Mouse (Mus musculus) myocyte (in vitro differentiated cells): ENCODE data around the gene Pskh1. TPM values are rescaled to one million over a fixed set of nuclear protein-coding genes. Genes with fewer than 3 reads are reported as not detected.

Source experiments
- H3K27me3 ChIP-seq: one replicate; pipeline ENCODE4 v1.6.1; 2011; ENCODE audit not compliant: control insufficient read depth, insufficient read depth, insufficient read length
- H3K36me3 ChIP-seq: one replicate; pipeline ENCODE4 v1.6.1; 2011; ENCODE audit not compliant: control insufficient read depth, insufficient read depth
- H3K4me2 ChIP-seq: one replicate; pipeline ENCODE4 v1.6.1; 2011; ENCODE audit warnings: low read depth, control low read depth
- H3K4me3 ChIP-seq: one replicate; pipeline ENCODE4 v1.5.1; 2011; ENCODE audit warnings: mild to moderate bottlenecking, control low read depth, moderate library complexity
- H3K79me2 ChIP-seq: one replicate; pipeline ENCODE4 v1.6.1; 2011; ENCODE audit not compliant: control insufficient read depth, insufficient read depth
- H3ac ChIP-seq: one replicate; pipeline ENCODE4 v1.6.1; 2011; ENCODE audit not compliant: control insufficient read depth, insufficient read length
- CEBPB ChIP-seq: IDR thresholded peaks from 2 replicates; pipeline ENCODE4 v1.6.1; 2011; ENCODE audit warnings: mild to moderate bottlenecking, moderate library complexity; ENCODE audit not compliant: poor library complexity, insufficient read depth, severe bottlenecking
- E2F4 ChIP-seq: IDR thresholded peaks from one replicate; pipeline ENCODE4 v1.6.1; 2011; ENCODE audit warnings: mild to moderate bottlenecking, control low read depth, moderate library complexity; ENCODE audit not compliant: insufficient read depth
- MAX ChIP-seq: IDR thresholded peaks from one replicate; pipeline ENCODE4 v1.6.1; 2011; ENCODE audit warnings: low read depth, mild to moderate bottlenecking, control low read depth
- MYOD1 ChIP-seq, 3 experiments: IDR thresholded peaks; one replicate each; pipeline ENCODE4 v1.6.1; 2011; ENCODE audit warnings: control low read depth in 2 of 3, low read depth in 2 of 3, mild to moderate bottlenecking in 2 of 3, moderate library complexity in 1 of 3; ENCODE audit not compliant: insufficient read length in 2 of 3, control insufficient read depth in 1 of 3
- MYOG ChIP-seq, 3 experiments: IDR thresholded peaks; one replicate each; pipeline ENCODE4 v1.6.1; 2011; ENCODE audit warnings: control low read depth in 2 of 3, low read depth in 2 of 3, mild to moderate bottlenecking in 2 of 3; ENCODE audit not compliant: insufficient read length in 2 of 3, control insufficient read depth in 1 of 3, insufficient read depth in 1 of 3
- POLR2A ChIP-seq: IDR thresholded peaks from one replicate; pipeline ENCODE4 v1.6.1; 2011; ENCODE audit warnings: low read depth, mild to moderate bottlenecking, control low read depth, moderate library complexity; ENCODE audit not compliant: insufficient read length
- POLR2AphosphoS2 ChIP-seq: IDR thresholded peaks from one replicate; pipeline ENCODE4 v1.6.1; 2011; ENCODE audit warnings: low read depth, control low read depth; ENCODE audit not compliant: insufficient read length
- REST ChIP-seq: IDR thresholded peaks from one replicate; pipeline ENCODE4 v1.6.1; 2011; ENCODE audit warnings: mild to moderate bottlenecking, control low read depth, moderate library complexity; ENCODE audit not compliant: insufficient read depth, insufficient read length
- SRF ChIP-seq: IDR thresholded peaks from one replicate; pipeline ENCODE4 v1.6.1; 2011; ENCODE audit warnings: low read depth; ENCODE audit not compliant: control insufficient read depth, insufficient read length
- TCF12 ChIP-seq: IDR thresholded peaks from one replicate; pipeline ENCODE4 v1.6.1; 2011; ENCODE audit warnings: mild to moderate bottlenecking, control low read depth; ENCODE audit not compliant: poor library complexity, insufficient read depth, severe bottlenecking
- TCF3 ChIP-seq: IDR thresholded peaks from one replicate; pipeline ENCODE4 v1.6.1; 2011; ENCODE audit warnings: low read depth, control low read depth; ENCODE audit not compliant: insufficient read length
- USF1 ChIP-seq: IDR thresholded peaks from one replicate; pipeline ENCODE4 v1.6.1; 2011; ENCODE audit warnings: low read depth, mild to moderate bottlenecking, control low read depth, moderate library complexity
- polyA plus RNA-seq: library from polyadenylated mRNA; unstranded; fragments of >200 nt; fragmentation: generic; extraction: Trizol; gene quantifications from one replicate; pipeline ENCODE4 v1.2.1, GENCODE M21; 2012; ENCODE audit warnings: missing spikeins

Pskh1 gene
- polyA plus RNA-seq, 1 experiment = 16.1 TPM

- TF ChIP-seq USF1 (no peak), MYOG (IDR thresholded peaks at IDR 0.05; ENCODE audit: control insufficient read depth in 1 of 3, insufficient read depth in 1 of 3, insufficient read length in 2 of 3, low read depth in 2 of 3) (no peak), POLR2AphosphoS2 (peak; percentile 37), REST (no peak), TCF3 (no peak), MYOD1 (IDR thresholded peaks at IDR 0.05; ENCODE audit: control insufficient read depth in 1 of 3, insufficient read length in 2 of 3, low read depth in 2 of 3) (no peak)
- no peaks in the 10 kb centered on the region for H3K27me3 ChIP-seq
Observed at GRCm38 (mm10) chr8:105932525-105932924, 32.3 kb downstream of the Pskh1 start.

GRCm38 (mm10) chr8:105933762-105934161 lies 33.5 kb downstream of the Pskh1 start, which contains the start of gene Ctrl:
Gene Ctrl (minus strand): TSS chr8:105933862.
- H3K79me2 ChIP-seq = no peaks in the 10 kb centered on the region
- H3K4me3 ChIP-seq = no peak within 1 kb of the TSS
- no peak for TF ChIP-seq POLR2AphosphoS2
- no peak for TF ChIP-seq POLR2A
- TF ChIP-seq MYOG (IDR thresholded peaks at IDR 0.05; ENCODE audit: control insufficient read depth in 1 of 3, insufficient read depth in 1 of 3, insufficient read length in 2 of 3, low read depth in 2 of 3) = no peak
- no peak for TF ChIP-seq USF1
- TF ChIP-seq MAX = no peak
- TF ChIP-seq TCF3 = no peak
- TF ChIP-seq REST = no peak
- TF ChIP-seq E2F4 = no peak
- no peak for TF ChIP-seq TCF12
- TF ChIP-seq CEBPB = no peak
- TF ChIP-seq SRF = no peak
- TF ChIP-seq MYOD1 (IDR thresholded peaks at IDR 0.05; ENCODE audit: control insufficient read depth in 1 of 3, insufficient read length in 2 of 3, low read depth in 2 of 3) = no peak
- H3K36me3 ChIP-seq = no peaks in the 10 kb centered on the region
- H3ac ChIP-seq = no peak within 1 kb of the TSS
- no peak within 1 kb of the TSS for H3K4me2 ChIP-seq
- no peaks in the 10 kb centered on the region for H3K27me3 ChIP-seq

More at GRCm38 (mm10) chr8:105932525-105932924, 32.3 kb downstream of the Pskh1 start:
- H3ac ChIP-seq = no peak overlapping the region
- H3K4me3 ChIP-seq = no peak overlapping the region
- H3K79me2 ChIP-seq = no peaks in the 10 kb centered on the region
- H3K4me2 ChIP-seq = no peak overlapping the region
- H3K36me3 ChIP-seq = no peaks in the 10 kb centered on the region

GRCm38 (mm10) chr8:105935105-105935504 lies 34.9 kb downstream of the Pskh1 start:
- Histone ChIP-seq H3K36me3 (no peaks in the 10 kb centered on the region), H3K4me2 (no peak overlapping the region), H3ac (no peak overlapping the region), H3K27me3 (no peaks in the 10 kb centered on the region), H3K4me3 (no peak overlapping the region), H3K79me2 (no peaks in the 10 kb centered on the region)
- TF ChIP-seq MYOG (IDR thresholded peaks at IDR 0.05; ENCODE audit: control insufficient read depth in 1 of 3, insufficient read depth in 1 of 3, insufficient read length in 2 of 3, low read depth in 2 of 3) (no peak), POLR2AphosphoS2 (peak; percentile 15), E2F4 (no peak), SRF (no peak), POLR2A (no peak), TCF3 (no peak)

- peak overlapping the region; percentile 99 for H3K4me3 ChIP-seq
- H3K36me3 ChIP-seq = no peaks in the 10 kb centered on the region
- H3K79me2 ChIP-seq = no peaks in the 10 kb centered on the region
- TF ChIP-seq CEBPB (no peak), USF1 (no peak)
- H3ac ChIP-seq = peak overlapping the region; percentile 53
- H3K27me3 ChIP-seq = no peaks in the 10 kb centered on the region
- peak overlapping the region; percentile 95 for H3K4me2 ChIP-seq
Observed at GRCm38 (mm10) chr8:105935863-105936603, 35.8 kb downstream of the Pskh1 start.

GRCm38 (mm10) chr8:105936866-105937475 lies 36.7 kb downstream of the Pskh1 start:
- H3K4me2 ChIP-seq = peak overlapping the region; percentile 95
- H3K27me3 ChIP-seq = no peaks in the 10 kb centered on the region
- H3K79me2 ChIP-seq = no peaks in the 10 kb centered on the region
- H3ac ChIP-seq = peak overlapping the region; percentile 53
- H3K4me3 ChIP-seq = peak overlapping the region; percentile 99
- peak; percentile 81 for TF ChIP-seq POLR2AphosphoS2
- TF ChIP-seq POLR2A = peak; percentile 88
- peak; percentile 48 for TF ChIP-seq USF1
- TF ChIP-seq MYOG (IDR thresholded peaks at IDR 0.05; ENCODE audit: control insufficient read depth in 1 of 3, insufficient read depth in 1 of 3, insufficient read length in 2 of 3, low read depth in 2 of 3) = peak in 1 of 3 experiments; percentile 15
- TF ChIP-seq TCF12 = no peak
- H3K36me3 ChIP-seq = no peaks in the 10 kb centered on the region
